Mouse (Mus musculus): ENCODE measurements around the gene Rpl13a.

- TF ChIP-seq CTCF (IDR thresholded peaks at IDR 0.05; ENCODE audit: low read depth) (no peak), EP300 (IDR thresholded peaks at IDR 0.05; ENCODE audit: low read depth) (no peak)
These were observed 757 bp upstream of the Rpl13a start for GRCm38 (mm10) chr7:45129318-45129717.

Data from liver, embryonic 14.5 days (tissue).